Mouse (Mus musculus) embryo, embryonic 10 days (tissue): ENCODE measurements at regions not wholly inside any gene's neighbourhood (a gene's known extent, or its start where the extent isn't known, plus 50 kb on each side); places are given as distances from the start of the nearest gene placed in this dataset.

Source experiments
- DNase-seq: peaks from one replicate; pipeline ENCODE4 v3.0.0-alpha.2; 2015; ENCODE audit warnings: low spot score

DNA sequence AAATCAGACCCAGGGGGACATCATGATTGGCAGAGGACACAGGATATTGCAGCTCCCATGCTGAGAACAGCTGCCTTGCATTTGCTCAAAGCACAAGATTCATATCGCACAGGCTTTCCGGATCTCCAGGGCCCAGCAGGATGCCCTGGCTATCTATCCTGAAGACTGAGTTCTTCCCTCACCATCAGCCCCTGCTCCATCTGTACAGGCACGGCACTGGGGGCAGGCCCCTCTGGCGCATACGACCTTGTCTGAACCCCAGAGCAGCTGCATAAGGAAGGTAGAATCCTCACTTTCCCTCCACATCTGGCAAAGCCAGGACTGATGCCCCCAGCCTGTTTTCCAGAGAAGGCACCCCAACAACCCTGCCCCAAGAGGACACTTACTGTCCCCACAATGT lies 266.8 kb downstream of the Tns1 start:
- no peak for DNase-seq

DNA sequence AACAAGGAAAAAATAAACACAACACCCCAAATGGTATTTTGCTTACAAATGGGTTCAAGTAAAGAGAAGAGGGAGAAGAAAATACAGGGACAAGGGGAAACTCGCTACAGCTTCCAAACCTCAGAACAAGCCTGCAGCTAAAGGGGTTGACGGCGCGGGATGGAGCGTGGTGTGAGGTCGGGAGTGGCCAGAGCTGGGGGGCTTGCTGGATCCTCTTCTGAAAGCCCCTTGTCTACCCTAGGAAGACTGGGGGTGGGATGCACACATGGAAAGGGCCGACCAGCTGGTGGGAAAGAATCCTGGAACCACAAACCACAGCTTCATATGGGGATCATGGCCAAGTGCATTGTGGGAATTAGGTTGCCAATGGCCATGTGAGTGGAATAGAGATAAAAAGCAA lies 267.4 kb downstream of the Tns1 start:
- DNase-seq: no peak

DNA sequence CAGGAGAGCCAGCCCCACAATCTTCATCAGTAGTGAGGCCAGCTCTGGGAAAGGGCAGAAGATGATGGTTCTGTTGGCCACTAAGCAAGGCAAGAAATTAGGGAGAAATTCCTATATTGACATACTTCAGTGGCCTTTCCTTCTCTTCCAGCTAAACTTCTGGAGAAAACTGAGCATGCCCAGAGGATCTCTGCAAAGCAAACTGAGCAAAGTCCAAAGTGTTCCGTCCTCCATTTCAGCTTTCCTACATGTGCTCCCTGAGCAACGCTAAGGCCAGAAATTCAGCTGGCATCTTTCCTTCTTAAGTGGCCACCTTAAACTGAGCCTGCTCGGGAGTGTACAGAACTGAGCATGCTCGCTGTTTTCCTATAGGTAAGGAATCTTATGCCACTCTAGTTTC lies 268.9 kb downstream of the Tns1 start:
- no peak for DNase-seq

DNA sequence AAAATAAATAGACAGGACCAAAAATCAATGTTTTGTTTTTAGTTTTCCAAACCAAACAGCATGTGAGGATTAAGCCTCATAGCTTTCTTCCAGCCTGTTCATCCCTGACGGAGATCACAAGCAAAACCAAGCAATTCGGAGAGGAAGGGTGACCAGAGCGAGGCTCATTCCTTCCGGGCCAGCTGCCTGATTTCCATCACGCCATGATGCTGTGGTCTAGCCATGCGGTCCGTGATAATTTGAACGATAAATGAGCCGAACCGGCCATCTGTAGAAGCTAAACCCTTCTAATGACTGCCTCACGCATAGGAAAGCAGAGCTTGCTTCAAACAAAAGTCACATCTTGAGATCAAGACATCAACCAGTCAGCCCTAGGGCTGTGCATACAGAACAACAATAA lies 270.4 kb downstream of the Tns1 start:
- no peak for DNase-seq

DNA sequence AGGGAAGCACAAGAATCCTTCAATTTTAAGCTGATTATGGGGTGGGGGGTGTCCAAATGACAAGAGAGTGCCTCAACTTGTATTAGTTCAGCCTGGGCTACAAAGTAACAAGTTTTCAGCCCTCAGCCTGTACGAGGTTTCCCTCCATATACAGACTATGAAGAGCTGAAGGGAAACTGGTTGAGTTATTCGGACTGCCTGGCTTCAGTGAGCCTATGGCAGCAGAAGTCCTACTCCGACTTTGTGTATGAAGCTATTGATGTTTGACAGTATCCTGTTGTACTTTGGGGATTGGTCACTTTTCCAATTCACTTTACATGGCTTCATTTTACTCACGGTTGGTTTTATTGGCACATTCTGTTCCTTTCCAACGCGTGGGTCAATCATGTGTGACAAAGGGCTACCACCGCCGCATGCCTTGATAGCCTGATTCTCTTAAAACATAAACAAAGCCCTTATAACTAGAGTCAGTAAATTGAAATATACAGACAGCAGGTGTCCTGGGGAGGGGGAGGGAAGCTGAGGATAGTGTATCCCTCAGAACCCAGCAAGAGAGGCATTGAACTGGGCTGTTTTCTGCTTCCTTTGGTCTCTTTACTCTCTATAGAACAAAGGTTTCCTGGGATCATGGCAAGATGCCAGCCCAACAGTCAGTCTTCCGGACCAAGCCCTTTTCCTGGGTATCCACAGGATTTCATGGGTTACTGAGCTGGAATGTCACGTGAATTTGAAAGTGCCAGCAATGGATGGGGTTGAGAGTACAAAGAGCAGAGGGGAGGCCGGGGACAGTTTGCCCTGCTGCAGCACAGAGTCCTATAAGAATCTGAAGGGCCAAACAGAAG lies 273.9 kb downstream of the Tns1 start:
- no peak for DNase-seq

DNA sequence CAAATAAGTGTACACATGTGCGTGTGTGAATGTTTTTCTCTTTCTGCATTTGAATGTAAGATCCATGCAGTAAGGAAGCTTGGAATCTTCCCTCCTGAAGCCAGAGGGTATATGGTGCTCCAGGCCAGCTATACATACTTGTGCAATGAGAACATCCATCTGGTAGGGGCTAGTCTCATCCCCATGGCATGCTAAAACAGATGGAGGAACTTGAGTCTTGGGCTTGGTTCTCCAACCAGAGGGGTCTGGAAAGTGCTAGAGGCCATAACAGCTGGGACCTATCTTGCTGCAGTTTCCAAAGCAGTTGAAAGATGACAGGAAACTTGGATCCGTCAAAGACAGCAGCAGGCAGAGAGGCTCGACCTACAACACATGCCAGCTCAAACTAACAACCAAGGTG lies 275.9 kb downstream of the Tns1 start:
- DNase-seq: no peak

DNA sequence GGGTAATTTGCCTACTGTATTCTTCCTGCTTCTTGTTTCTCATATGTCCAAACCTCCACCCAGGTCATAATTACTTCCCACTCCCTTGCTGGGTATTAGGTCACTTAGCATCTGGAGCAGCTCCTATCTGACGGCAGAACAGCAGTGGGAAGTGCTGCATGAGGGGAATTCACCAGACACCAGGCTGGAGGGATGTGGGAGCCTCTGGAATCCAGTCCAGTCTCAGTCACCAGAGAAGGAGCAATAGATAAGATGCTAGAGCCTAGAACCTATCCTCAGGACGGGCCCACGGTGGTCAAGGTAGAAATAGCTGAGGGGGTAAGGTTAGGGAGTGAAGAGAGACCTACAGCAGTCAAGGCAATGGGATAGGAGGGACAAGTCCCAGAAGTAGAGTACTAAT lies 277.1 kb downstream of the Tns1 start:
- no peak for DNase-seq

DNA sequence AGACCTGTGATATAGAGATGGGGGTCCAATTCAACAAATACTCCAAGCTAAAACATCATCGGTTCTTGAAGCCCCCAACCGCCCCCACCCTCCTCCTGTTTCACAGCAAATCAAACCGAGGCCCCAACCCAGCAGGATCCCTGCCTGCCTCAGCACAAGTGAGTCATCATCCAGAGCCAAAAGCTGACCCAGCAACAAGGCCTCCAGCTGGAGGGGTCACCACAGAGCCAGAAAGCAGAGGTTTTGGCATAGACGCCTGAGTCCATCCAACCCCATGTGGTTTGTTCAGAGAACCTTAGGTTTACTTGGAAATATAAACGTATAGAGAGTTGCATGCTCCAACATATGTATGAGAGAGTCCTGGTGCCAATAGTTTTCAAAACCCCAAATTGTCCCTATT lies 279.1 kb downstream of the Tns1 start:
- no peak for DNase-seq

DNA sequence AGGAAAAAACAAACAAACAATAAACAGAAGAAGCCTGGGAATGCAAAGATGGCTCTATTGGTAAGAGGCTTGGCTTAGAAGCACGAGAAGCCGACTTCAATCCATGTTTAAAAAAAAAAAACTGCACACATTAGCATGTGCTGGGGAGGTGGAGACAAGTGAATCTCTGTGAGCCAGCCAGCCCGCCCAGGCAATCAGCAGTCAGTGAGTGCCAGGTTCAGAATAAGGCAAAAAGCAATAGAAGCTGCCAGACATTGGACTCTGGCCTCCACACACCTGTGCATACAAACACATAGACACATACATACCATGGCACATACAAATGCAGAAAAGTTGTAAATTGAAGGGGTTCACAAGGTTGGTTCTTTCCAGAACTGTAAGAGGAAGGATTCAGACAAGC lies 279.7 kb downstream of the Tns1 start:
- no peak for DNase-seq

DNA sequence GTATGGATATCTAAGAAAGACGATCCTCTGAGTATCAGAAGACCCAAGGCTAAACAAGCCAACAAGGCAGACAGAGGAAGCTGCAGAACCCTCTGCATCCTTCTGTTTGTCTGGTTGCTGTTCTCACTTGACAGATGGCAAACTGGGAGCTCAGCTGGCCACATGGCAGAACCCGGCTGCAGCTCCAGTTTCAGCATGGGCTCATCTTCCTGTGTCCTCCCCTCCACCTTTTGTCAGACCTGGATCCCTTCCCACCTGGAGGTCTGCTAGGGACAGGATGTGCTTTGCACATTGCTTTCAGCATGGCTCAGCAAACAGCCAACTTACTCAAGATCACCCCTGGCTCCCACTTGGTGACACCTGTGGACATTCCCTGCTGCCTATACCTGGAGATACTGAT lies 284.9 kb downstream of the Tns1 start:
- no peak for DNase-seq

DNA sequence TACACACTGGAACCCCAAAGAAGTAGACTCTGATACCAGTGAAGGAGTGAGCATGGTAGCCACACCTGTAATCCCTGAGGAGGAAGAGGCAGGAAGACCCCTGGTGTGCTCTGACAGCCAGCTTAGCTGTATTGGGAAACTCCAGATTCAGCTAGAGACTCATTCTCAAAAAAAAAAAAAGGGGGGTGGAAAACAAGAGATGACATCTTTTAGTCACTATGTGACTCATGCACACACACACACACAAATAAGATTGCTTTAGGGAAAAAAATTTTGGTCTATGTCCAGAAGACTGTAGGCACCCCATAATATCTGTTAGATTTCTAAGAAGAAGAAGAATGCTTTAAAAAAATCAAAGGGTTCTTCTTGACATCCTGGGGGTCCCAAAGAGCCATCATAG lies 287.6 kb downstream of the Tns1 start:
- no peak for DNase-seq

DNA sequence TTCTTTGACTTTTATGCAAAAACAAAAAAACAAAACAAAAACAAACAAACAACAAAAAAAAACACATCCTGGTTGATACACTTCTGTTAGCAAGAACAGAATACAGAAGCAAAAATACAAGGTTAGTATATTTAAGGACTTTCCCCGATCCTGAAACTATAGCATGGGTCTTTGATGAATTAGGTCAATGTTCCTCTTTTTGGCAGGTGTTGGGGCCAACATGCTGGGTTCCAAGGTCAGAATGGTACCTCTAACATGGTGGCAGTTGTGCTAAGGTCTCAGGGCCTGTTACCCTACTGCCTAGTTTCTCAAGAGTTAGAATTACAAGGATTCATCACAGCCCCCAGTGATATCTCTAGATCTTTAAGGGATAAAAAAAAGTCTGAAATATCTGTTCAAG lies 289.7 kb downstream of the Tns1 start:
- no peak for DNase-seq

DNA sequence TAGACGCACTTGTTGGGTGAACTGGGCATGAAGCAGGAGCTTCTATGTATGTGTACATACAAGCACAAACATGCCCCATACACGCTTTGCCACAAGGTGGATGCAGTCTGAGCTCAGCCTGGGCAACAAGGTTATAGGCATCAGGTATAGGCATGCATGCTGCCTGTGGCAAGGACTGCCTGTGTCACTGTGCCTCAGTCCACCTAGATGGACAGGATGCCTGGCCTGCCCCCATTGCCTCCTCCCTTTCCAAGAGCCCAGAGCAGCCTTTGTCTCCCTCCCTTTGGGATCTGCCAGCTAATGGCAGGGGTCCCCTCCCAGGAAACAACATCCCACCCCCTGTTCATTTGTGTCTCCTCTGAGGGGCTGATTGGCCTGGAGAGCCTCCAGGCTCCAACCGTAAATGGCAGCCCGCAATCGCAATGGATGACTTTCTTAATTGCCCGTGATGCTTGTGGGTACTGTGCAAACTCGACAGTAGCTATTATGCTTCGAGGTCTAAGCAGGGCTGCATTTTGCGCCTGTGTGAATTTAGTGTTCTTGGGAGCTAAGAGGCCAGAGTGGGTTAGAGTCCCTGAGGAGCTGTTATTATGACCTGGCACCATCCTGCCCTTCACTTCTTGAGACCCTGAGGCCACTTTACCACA lies 293.6 kb downstream of the Tns1 start:
- DNase-seq: no peak

DNA sequence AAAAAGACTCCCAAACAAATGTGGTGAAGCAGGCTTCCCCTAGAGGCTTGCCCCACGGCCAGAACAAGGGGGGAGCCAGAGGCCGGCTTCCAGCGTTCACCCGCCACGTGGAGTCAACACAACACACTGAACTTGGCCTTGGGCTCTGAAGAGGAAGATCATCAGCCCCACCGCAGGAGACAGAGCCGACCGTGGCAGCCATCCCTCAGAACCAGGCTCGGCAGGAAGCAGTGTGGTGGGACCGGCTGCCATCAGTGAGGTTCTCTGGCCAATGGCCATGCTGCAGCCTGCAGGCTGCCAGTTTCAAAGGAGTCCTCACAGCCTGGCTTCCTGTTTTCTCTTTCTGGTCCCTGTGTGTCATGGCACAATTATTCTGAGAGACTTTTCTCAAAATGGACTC lies 295.3 kb downstream of the Tns1 start:
- no peak for DNase-seq

DNA sequence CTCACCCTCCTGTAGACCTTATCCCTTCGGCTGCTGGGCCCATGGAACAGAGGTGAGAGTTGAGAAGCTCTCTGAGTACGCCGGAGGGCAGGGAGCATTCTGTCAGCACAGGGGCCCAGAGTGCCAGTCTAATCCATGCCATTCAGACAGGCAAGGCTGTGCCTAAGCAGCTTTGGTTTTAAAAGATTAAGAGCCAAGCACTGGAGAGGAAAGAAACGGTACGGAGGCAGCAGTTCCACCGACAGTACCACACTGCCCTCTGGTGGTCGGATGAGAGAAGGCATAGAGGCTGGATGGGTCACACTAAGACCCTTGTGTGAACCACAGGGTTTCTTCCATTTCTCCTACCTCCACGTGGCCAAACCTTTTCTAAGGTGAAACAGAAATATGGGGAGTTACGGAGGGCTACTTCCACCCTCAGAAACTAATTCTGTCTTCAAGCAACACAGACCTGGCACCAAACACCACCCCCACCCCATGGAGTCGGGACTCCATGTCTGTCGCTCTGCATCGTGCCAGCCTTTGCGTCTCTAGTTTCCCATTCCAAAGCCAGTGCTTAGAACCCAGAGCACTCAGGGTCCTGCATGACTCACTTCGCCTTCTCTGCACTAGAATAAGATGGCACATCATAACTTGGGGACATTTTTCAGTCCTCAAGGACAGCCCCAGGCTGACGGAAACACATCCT lies 297.9 kb downstream of the Tns1 start:
- peak; percentile 95 for DNase-seq

DNA sequence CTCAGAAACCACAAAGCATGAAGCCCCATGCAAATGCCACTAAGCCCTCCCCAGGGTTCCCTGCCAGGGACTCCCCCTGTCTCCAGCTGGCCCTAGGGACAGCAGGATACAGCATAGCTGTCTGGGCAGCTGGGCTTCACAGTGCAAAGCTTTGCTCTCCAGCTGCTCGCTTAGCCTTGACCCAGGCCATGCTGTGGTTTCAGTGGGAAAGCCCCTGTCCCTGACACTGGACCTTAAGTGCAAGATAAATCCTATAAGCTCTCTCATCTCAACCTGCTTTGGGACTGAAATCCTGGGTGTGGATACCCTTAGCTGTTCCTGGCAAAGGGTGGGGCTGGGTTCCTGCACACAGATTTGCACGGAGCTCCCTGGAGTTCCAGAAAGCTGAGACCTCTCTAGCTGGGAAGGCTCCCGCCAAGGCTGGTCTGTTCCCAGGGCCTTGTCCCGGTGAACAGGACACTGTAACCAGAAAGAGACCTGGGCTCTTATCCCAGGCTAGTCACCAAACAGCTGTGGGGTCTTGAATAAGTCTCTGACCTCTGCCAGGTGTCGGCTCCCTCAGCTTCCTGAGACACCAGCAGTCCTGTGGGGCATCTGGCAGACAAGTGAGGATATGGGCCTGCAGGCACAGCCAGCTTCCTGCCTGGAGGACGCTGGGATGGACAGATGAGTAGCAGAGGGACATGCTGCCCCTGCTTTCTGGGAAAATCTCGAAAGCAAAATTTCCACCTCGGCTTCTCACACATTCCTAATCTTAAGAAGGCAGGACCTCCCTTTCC lies 299.7 kb downstream of the Tns1 start:
- DNase-seq: peak; percentile 22

DNA sequence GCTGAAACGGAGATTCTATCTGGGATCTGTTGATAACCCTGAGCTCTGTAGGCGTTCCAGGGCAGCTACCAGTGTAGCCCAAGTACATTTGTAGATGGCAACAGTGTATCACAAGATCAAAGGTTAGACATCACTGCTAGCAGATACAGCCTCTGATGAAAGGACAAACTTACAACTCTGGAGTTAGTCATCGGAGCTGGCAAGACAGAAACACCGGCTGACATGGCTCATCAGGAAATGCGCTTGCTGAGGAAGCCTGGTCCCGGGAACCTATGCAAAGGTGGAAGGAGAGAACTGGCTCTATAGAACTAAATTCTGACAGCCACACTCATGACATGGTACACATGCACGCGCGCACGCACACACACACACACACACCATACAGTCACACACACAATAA lies 300.5 kb downstream of the Tns1 start:
- DNase-seq: no peak

DNA sequence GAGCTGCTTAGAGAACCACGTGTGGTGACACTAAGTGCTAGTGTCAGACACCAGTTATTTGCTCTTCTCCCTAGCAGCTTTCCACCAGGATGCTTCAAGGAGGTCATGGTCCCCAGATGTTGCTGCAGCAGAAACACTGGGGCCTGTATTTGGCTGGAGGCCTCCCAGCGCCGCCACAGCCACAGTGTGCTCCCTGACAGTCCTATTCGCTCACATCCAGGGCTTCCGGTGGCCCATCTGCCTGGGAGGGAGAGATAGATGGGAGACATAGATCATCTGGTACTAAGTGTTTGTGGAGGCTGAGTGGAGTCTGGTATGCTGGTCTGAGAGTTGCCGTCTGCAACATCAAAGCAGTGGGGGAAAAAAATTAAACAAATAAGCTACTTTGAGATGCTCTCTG lies 301.6 kb downstream of the Tns1 start:
- DNase-seq: peak; percentile 47

DNA sequence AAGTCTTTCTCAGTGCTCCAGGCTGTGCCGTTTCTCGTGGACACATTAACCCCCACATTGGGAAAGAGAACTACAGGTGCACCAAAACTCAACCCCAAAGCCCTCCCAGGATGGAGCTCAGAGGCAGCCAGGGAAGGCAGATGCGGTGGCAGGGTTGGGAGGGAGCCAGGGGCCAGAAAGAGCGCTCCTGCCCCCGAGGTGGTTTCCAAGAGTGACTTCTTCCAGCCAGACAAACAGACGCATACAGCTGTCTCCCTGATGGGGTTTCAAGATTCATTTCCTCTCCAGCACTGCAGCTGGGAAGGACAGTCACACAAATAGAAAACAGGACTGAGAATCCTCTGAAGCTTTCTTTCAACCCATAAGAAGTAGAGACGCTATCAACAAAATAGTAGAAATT lies 303.5 kb downstream of the Tns1 start:
- no peak for DNase-seq

DNA sequence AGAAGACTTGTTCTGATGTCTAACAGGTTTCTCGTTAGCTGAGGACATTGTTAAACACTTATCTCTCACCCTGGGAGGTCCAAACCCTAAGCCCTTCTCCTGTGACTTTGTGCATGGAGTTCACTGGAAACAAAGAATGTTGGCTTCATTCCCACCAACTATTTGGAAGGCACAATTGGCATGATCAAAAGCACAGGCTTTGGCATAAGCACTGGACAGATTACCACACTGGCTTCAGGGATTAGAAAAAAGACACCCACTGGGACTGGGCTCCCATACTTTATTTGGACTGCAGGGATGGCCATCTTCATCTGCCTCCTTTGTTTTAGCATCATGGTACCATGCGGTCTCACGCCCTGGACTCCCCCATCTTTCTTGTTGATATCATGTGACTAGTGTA lies 317.0 kb downstream of the Tns1 start:
- no peak for DNase-seq

DNA sequence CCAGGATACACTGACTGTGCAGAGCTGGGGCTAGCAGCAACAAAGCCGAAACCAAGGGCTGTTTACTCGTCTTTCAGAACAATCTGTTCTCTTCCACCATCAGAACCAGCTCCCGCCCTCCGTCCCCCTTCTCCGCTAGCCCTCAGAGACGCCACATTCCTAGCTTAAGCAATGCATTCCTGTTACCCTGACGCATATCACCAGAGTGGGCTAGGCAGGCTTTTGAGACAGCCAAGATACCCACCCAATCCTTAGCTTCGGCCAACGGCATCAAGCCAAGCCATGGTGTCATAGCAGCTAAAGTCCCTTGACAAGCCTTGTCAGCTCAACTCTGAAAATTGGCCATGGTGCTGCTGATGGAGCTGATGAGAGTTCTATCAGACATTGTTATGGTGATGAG lies 319.1 kb downstream of the Tns1 start:
- no peak for DNase-seq

DNA sequence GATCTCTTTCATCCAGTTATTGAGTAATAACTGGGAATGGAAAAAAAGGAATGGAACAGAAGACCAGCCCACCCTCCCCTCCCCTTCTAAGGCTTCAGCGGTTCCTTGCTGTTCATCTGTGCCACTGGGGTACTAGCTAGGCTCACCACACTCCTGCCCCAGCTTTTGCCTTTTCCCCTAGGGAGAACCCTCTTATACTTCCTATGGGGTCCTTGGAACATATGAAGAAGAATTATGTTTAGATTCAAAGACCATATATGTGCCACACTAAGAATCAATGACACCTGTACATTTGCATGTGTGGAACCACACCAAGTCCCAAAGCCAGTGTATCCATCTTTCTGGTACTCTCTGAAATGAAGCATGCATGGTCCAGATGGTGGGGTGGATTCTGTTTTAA lies 324.3 kb downstream of the Tns1 start:
- no peak for DNase-seq

DNA sequence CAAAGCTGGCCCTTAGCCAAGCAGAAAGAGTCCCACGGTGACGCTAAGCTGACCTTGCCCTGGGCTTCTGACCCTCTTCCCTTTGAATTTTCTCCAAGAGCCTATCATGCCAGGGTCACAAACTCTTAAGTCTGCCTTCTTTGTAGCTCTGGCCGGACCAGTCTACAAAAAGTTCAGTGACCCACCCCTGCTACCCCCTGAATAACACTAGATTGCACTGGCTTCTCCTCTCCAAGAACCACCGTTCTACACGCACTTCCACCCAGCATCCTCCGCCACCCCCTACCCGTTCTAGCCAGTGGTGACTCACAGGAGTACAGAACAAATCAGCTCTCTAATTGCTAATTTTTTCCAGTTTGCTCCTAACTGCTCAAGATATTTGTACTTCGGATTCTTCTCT lies 325.0 kb downstream of the Tns1 start:
- DNase-seq: peak; percentile 48
